Mouse (Mus musculus) embryonic fibroblast, embryonic 13.5 days (primary cell): ENCODE measurements at regions not wholly inside any gene's neighbourhood (a gene's known extent, or its start where the extent isn't known, plus 50 kb on each side); places are given as distances from the start of the nearest gene placed in this dataset.
"Not testable (repeated sequence)": the region's sequence is repeated elsewhere in the genome, so short reads cannot be mapped to it uniquely, and the experiment has no call there.

Experiments used
- H3K27ac ChIP-seq: 2 replicates; pipeline ENCODE4 v1.5.1; 2012; ENCODE audit warnings: low read length, control low read depth, inconsistent platforms; ENCODE audit not compliant: insufficient read depth
- H3K4me1 ChIP-seq: 2 replicates; pipeline ENCODE4 v1.6.1; 2011; ENCODE audit warnings: low read length; ENCODE audit not compliant: control insufficient read depth, insufficient read depth
- H3K4me3 ChIP-seq: 2 replicates; pipeline ENCODE4 v1.5.1; 2011; ENCODE audit warnings: mild to moderate bottlenecking, control low read depth, low read length; ENCODE audit not compliant: insufficient read depth
- CTCF ChIP-seq: IDR thresholded peaks from 2 replicates; pipeline ENCODE4 v1.5.1; 2011; ENCODE audit warnings: mild to moderate bottlenecking, control low read depth, low read length, moderate library complexity, borderline replicate concordance; ENCODE audit not compliant: insufficient read depth
- POLR2A ChIP-seq: IDR thresholded peaks from 2 replicates; pipeline ENCODE4 v1.6.1; 2011; ENCODE audit warnings: low read depth, mild to moderate bottlenecking, control low read depth, low read length, moderate library complexity

DNA sequence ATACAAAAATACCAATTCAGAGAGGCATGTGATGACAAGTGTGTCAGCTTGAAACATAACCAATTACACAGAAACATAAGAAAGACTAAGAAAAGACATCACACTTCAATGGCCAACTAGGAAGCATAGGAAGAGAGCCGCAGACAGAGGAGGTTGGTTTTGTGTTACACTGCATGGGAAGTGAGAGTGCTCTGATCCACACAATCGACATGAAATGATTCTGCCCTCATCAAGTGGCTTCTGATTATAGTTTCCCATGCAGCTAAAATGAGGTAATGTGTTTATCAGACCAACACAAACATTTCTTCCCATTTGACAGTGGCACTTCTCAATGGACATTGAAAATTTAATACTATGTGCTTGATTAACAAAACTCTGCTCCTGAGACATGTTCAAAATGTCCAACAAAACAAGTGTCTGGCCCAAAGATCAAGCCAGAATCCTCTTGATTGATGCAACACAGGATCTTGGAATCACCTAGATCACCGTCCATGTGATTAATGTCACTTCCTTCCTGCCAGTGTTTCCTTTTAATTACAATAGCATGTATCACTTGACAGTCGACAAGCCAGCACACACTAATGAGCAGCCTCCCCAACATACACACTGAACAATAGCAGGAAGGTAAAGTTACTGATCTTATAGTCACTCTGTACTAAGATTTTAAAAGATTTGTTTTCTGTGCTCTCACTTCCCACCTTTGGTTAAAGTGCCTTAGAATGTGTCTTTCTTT is 192.4 kb upstream of the Arrdc3 start:
- Histone ChIP-seq H3K27ac (no peak overlapping the region), H3K4me3 (no peak overlapping the region), H3K4me1 (no peaks in the 10 kb centered on the region)
- no peak for TF ChIP-seq POLR2A
- no peak for TF ChIP-seq CTCF

GRCm38 (mm10) chr13:80695549-80696150 is 187.5 kb upstream of the Arrdc3 start:
- no peak overlapping the region for H3K4me3 ChIP-seq
- TF ChIP-seq POLR2A (no peak), CTCF (no peak)
- no peak overlapping the region for H3K27ac ChIP-seq
- H3K4me1 ChIP-seq, result no peaks in the 10 kb centered on the region

DNA sequence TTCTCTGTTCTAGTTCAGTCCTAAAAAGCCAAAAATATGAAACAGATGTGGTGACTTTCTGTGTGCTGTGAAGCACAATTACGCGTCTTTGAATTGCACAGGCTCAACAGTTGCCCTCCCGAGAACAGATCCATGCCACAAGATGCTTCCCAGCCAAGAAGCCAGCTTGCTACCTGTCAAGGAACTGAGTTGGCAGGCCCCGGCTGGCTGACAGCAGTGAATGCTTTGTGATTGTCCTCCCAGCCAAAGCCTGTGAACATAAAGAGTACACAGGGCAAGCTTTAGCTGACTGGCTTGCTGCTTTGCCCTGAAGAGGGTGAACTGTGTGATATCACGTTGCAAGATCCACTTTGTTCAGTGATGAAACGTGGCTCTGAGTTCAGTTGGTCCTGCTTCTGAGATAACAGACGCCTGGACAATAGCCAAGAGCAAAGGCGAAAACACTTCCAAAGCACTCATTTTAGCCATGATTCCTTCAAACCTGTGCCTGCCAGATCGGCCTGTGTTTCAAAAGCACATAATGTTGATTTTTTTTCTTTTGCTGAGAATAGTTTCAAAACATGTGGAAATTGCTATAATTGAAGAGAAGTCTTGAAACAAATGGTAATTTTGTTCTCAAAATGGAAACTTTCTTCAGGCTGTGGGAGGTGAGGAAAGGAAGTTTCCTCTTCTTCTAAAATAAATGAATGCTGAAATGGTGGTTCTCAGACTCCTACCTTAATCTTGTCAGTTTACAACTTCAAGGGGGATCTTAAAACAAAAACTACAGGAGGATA is 173.5 kb upstream of the Arrdc3 start:
- TF ChIP-seq CTCF (no peak), POLR2A (no peak)
- H3K4me3 ChIP-seq, result no peak overlapping the region
- no peak overlapping the region for H3K27ac ChIP-seq
- H3K4me1 ChIP-seq, result no peaks in the 10 kb centered on the region

GRCm38 (mm10) chr13:80719313-80719712 is 163.9 kb upstream of the Arrdc3 start:
- Histone ChIP-seq H3K27ac (no peak overlapping the region), H3K4me1 (no peaks in the 10 kb centered on the region), H3K4me3 (no peak overlapping the region)
- TF ChIP-seq POLR2A (no peak), CTCF (no peak)

DNA sequence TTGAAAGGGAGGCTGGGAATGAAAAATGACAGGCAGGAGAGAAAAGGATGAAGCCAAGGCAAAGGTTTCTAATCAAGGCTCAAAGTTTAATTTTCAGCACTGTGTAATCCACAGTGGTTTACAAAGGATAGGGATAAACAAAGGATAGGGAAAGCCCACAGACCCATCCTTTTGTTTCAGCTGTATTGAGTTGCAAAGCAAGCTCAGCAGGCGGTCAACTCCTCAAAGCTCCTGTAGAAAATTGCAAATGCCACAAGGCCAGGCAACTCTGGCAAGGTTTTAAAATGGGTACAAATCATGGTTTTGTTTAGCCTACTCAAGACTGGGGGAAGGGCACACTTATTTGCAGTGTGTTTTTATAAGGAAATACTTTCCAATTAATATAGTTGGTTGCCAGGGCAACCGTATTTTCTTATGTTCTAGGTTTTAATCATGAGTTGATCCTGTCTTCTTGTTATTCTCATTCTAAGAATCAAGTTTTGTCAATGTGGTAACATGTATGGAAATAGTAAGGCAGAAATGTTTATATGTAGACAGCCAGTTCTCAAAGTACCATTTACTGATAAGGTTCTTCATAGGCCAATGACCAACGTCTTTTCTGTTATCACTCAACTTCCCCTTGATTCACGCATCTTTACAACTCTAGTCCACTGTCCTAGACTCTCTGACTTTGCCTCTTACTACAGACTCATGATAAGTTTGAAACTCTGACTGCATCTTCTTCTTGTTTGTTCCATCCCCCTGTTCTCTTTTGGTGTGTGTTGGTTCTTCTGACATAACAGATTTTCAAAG is 159.8 kb upstream of the Arrdc3 start:
- Histone ChIP-seq H3K27ac (no peak overlapping the region), H3K4me1 (no peaks in the 10 kb centered on the region), H3K4me3 (no peak overlapping the region)
- no peak for TF ChIP-seq CTCF
- no peak for TF ChIP-seq POLR2A

GRCm38 (mm10) chr13:80729202-80729601 is 154.0 kb upstream of the Arrdc3 start:
- H3K27ac ChIP-seq, result no peak overlapping the region
- no peaks in the 10 kb centered on the region for H3K4me1 ChIP-seq
- no peak for TF ChIP-seq CTCF
- H3K4me3 ChIP-seq, result no peak overlapping the region

DNA sequence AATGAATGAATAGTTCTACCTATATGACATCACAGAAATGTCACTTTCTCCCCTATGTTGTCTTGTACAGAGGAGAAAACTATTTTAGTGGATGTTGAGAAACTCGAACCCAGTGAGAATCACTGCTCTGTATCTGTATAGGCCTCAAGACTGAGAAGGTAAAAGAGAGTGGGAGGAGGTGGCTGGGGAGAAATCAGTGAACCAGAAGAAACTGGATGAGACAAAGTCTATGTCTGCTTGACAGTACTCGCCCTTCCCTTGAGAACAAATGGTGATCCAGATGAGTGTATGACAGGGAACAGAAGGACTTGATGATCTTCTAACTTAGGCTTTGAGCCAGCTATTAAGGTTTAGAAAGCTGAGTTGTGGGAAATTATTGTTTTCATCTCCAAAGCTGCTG is 137.2 kb upstream of the Arrdc3 start:
- no peaks in the 10 kb centered on the region for H3K4me1 ChIP-seq
- H3K4me3 ChIP-seq, result no peak overlapping the region
- H3K27ac ChIP-seq, result no peak overlapping the region
- TF ChIP-seq CTCF (no peak), POLR2A (no peak)

DNA sequence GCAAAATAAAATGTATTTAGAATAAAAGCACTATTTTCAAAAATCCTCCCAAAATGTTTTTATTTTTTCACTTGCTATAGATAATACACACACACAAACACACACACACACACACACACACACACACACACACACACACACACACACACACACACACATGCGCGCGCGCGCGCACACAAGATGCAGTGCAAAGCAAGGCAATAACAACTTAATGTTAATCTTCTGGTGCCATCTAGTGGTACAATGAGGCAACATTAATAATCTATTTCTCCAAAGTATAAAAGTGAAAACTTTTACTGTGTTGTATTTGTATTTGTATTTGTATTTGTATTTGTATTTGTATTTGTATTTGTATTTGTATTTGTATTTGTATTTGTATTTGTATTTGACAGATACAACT is 136.2 kb upstream of the Arrdc3 start:
- not testable (repeated sequence) for H3K4me1 ChIP-seq, H3K4me3 ChIP-seq, H3K27ac ChIP-seq
- TF ChIP-seq CTCF, result peak; percentile 21; the same call in 1 of the 2 replicates
